Mouse (Mus musculus) heart, adult 2 months (tissue): Measurements from ENCODE around the gene Eif3c.

Experiments used
- CTCF ChIP-seq: fragments of 200-600 bp; IDR thresholded peaks from 2 replicates; pipeline ENCODE4 v1.8.1; 2022; ENCODE audit warnings: antibody characterized with exemption, mild to moderate bottlenecking, moderate library complexity
- POLR2A ChIP-seq: fragments of 200-500 bp; IDR thresholded peaks from 2 replicates; pipeline ENCODE4 v1.6.1; 2011; ENCODE audit warnings: mild to moderate bottlenecking, low read depth, low read length, control low read depth; ENCODE audit not compliant: insufficient read depth

DNA sequence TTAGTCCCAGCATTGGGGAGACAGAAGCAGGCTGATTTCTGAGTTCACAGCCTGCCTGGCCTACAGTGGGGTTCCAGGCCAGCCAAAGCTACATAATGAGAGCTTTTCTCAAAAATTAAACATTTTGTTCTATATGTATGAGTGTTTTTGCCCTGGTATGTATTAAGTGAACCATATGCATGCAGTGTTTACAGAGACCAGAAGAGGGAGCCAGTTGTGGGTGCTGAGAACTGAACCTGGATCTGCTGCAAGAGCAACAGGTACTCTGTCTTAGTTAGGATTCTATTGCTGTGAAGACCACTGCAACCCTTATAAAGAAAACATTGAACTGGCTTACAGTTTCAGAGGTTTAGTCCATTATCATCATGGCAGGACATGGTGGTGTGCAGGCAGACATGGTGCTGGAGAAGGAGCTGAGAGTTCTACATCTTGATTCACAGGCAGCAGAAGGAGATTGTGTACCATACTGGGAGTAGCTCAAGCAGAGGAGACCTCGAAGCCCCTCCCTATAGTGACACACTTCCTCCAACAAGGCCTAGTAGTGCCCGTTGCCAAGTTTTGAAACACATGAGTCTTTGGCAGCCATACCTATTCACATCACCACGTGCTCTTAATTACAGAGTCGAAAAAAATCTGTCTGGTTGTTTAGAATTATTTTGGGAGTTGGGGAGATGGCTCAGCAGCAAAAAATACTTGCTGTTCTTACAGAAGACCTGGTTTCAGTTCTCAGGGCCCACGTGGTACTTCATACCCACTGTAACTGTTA is 28.2 kb downstream of the Eif3c start:
- TF ChIP-seq POLR2A (no peak), CTCF (peak; percentile 60)
